Mouse (Mus musculus): ENCODE results near the gene Ptch2. TPM values are rescaled to one million over a fixed set of nuclear protein-coding genes. Genes with fewer than 3 reads are reported as not detected.

Gene Ptch2
- total RNA-seq, 2 experiments from 2014 or later = 1.5 to 2.7 TPM

GRCm38 (mm10) chr4:117136034-117136433 is 40.2 kb downstream of the Ptch2 start:
- DNase-seq (ENCODE audit: low spot score in 2 of 2) = no peak
- Histone ChIP-seq H3K27ac (no peak overlapping the region), H3K4me3 (no peak overlapping the region)
- no peak for TF ChIP-seq CTCF (conservative IDR thresholded peaks at IDR 0.05)

GRCm38 (mm10) chr4:117138295-117139216 is 42.7 kb downstream of the Ptch2 start:
- TF ChIP-seq CTCF (conservative IDR thresholded peaks at IDR 0.05) = no peak
- no peak for DNase-seq (ENCODE audit: low spot score in 2 of 2)
- Histone ChIP-seq H3K27ac (no peak overlapping the region), H3K4me3 (no peak overlapping the region)

- H3K27ac ChIP-seq = no peak overlapping the region
- H3K4me3 ChIP-seq = no peak overlapping the region
- TF ChIP-seq CTCF (conservative IDR thresholded peaks at IDR 0.05) = peak; percentile 91
- DNase-seq (ENCODE audit: low spot score in 2 of 2) = no peak
These were observed 43.3 kb downstream of the Ptch2 start for GRCm38 (mm10) chr4:117139217-117139612.

GRCm38 (mm10) chr4:117140613-117141012 is 44.7 kb downstream of the Ptch2 start:
- no peak overlapping the region for H3K4me3 ChIP-seq
- peak; percentile 80 for TF ChIP-seq CTCF (conservative IDR thresholded peaks at IDR 0.05)
- no peak for DNase-seq (ENCODE audit: low spot score in 2 of 2)
- H3K27ac ChIP-seq = no peak overlapping the region

GRCm38 (mm10) chr4:117143023-117143422 is 47.1 kb downstream of the Ptch2 start:
- TF ChIP-seq CTCF (conservative IDR thresholded peaks at IDR 0.05) = no peak
- Histone ChIP-seq H3K4me3 (no peak overlapping the region), H3K27ac (no peak overlapping the region)
- DNase-seq (ENCODE audit: low spot score in 2 of 2) = no peak

GRCm38 (mm10) chr4:117145248-117145647 is 49.4 kb downstream of the Ptch2 start:
- H3K4me3 ChIP-seq = no peak overlapping the region
- H3K27ac ChIP-seq = no peak overlapping the region
- no peak for TF ChIP-seq CTCF (conservative IDR thresholded peaks at IDR 0.05)
- no peak for DNase-seq (ENCODE audit: low spot score in 2 of 2)

- DNase-seq (ENCODE audit: low spot score in 2 of 2) = peak; percentile 69 to 91
These were observed 50.3 kb downstream of the Ptch2 start for GRCm38 (mm10) chr4:117146176-117146575.

GRCm38 (mm10) chr4:117148047-117148713 is 52.3 kb downstream of the Ptch2 start:
- no peak for DNase-seq (ENCODE audit: low spot score in 2 of 2)
- Histone ChIP-seq H3K27ac (no peak overlapping the region), H3K4me3 (no peak overlapping the region)
- no peak for TF ChIP-seq CTCF (conservative IDR thresholded peaks at IDR 0.05)

More at GRCm38 (mm10) chr4:117146176-117146575, 50.3 kb downstream of the Ptch2 start:
- H3K4me3 ChIP-seq = no peak overlapping the region
- TF ChIP-seq CTCF (conservative IDR thresholded peaks at IDR 0.05) = peak; percentile 98
- no peak overlapping the region for H3K27ac ChIP-seq

- DNase-seq (ENCODE audit: low spot score in 2 of 2) = no peak
- no peak overlapping the region for H3K4me3 ChIP-seq
- no peak overlapping the region for H3K27ac ChIP-seq
- no peak for TF ChIP-seq CTCF (conservative IDR thresholded peaks at IDR 0.05)
These were observed 52.9 kb downstream of the Ptch2 start for GRCm38 (mm10) chr4:117148815-117149214.

GRCm38 (mm10) chr4:117149291-117150211 is 53.7 kb downstream of the Ptch2 start:
- H3K4me3 ChIP-seq = no peak overlapping the region
- TF ChIP-seq CTCF (conservative IDR thresholded peaks at IDR 0.05) = peak; percentile 41
- DNase-seq (ENCODE audit: low spot score in 2 of 2) = no peak
- no peak overlapping the region for H3K27ac ChIP-seq

GRCm38 (mm10) chr4:117150212-117150733 is 54.4 kb downstream of the Ptch2 start:
- no peak for TF ChIP-seq CTCF (conservative IDR thresholded peaks at IDR 0.05)
- DNase-seq (ENCODE audit: low spot score in 2 of 2) = no peak
- Histone ChIP-seq H3K4me3 (no peak overlapping the region), H3K27ac (no peak overlapping the region)

- Histone ChIP-seq H3K4me3 (no peak overlapping the region), H3K27ac (no peak overlapping the region)
- TF ChIP-seq CTCF (conservative IDR thresholded peaks at IDR 0.05) = no peak
- no peak for DNase-seq (ENCODE audit: low spot score in 2 of 2)
These were observed 55.5 kb downstream of the Ptch2 start for GRCm38 (mm10) chr4:117151416-117151815.
